Mouse (Mus musculus) left cerebral cortex, adult 2 months (tissue): ENCODE results near the gene C1qtnf7. TPM values are rescaled to one million over a fixed set of nuclear protein-coding genes. Genes with fewer than 3 reads are reported as not detected.

Source experiments
- DNase-seq, 2 experiments: peaks; one replicate each; pipeline ENCODE4 v3.0.0; 2021 to 2022; ENCODE audit warnings: low spot score in 2 of 2, mixed read lengths in 1 of 2; ENCODE audit errors: extremely low spot score in 1 of 2
- H3K27ac ChIP-seq: fragments of 200-600 bp; 2 replicates; pipeline ENCODE4 v1.8.1; 2022
- H3K4me3 ChIP-seq: fragments of 200-600 bp; 2 replicates; pipeline ENCODE4 v1.8.1; 2022
- CTCF ChIP-seq: fragments of 200-600 bp; IDR thresholded peaks from 2 replicates; pipeline ENCODE4 v1.8.1; 2022; ENCODE audit warnings: antibody characterized with exemption, mild to moderate bottlenecking, moderate library complexity
- intact Hi-C: fragments of 180-260 bp; cut with DNase I; formaldehyde crosslinking; loops from one replicate; pipeline ENCODE4 v1.15.1; 2025
- long read RNA-seq, 2 experiments: library from polyadenylated mRNA; stranded (forward); transcript quantifications; one replicate each; pipeline ENCODE4 v2.0.0; 2021; ENCODE audit warnings: borderline mapping rate in 2 of 2
- total RNA-seq, 2 experiments: library from RNA; stranded (reverse); gene quantifications; 2 replicates each; pipeline ENCODE4 v1.2.3; 2021

C1qtnf7 gene
- 1 to 10 TPM; 1.6 to 1.9 TPM for total RNA-seq
- long read RNA-seq, experiment 1, partial matches to known transcripts = 0 of 1 reads
- long read RNA-seq, experiment 1, other reads (novel, unspliced or antisense) = 0 of 1 reads
- long read RNA-seq, experiment 2 = 0 reads

DNA sequence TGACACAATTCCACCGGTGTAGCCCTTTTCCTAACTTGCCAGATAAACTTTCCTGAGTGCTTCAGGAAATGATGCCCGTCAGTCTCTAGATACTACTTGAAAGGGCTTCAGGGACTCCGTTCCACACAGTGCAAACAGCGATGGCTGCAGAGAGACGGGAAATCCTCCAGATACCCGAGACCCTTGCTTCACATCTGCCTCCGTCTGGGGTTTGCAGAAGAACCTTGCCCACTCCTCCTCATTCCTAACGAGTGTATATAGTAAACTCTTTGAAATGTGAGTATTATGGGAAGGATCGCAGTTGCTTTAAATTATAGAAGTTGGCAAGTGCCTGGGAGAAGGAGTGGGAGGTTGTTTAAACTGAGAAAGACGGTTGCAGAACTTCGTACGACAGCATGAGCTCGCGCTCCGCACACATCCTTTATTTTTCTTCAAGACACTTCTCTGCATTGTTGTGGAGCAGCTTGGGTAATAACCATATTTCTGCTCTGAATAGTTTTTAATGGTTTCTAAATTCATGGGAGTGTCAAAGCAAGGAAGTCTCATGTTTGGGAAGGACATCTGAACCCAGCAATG, at the start of gene C1qtnf7:
TSS of gene C1qtnf7 (plus strand) at position 138 of the 576 bp plus-strand sequence.
- intact Hi-C loops = no loop called here
- 0 out of 2 replicates have a peak within 1 kb of the TSS, but pooled peaks have one; percentile 3 for H3K4me3 ChIP-seq
- TF ChIP-seq CTCF = no peak
- H3K27ac ChIP-seq = no peak within 1 kb of the TSS
- no peak for DNase-seq

DNA sequence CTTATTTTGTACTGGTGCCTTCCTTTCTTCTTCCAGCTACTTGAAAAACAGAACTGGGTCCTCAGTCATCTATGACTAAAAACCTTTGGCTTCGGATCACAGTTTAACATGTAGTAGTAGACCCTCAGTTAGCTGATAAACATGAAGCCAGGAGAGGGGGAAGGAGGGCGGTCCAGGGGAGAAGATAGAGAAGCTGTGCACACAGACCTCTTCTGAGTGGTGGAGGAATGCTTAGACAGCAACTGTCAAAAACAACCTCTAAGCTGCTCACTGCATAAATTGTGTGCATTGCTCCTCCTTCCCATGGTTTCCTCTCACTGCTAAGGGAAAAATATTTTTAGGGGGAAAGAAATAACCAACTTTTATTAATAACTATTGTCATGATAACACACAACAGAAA, 48.6 kb upstream of the C1qtnf7 start:
- intact Hi-C loops = no loop called here
- no peak for DNase-seq
- no peak overlapping the region for H3K27ac ChIP-seq
- no peak for TF ChIP-seq CTCF
- no peak overlapping the region for H3K4me3 ChIP-seq

DNA sequence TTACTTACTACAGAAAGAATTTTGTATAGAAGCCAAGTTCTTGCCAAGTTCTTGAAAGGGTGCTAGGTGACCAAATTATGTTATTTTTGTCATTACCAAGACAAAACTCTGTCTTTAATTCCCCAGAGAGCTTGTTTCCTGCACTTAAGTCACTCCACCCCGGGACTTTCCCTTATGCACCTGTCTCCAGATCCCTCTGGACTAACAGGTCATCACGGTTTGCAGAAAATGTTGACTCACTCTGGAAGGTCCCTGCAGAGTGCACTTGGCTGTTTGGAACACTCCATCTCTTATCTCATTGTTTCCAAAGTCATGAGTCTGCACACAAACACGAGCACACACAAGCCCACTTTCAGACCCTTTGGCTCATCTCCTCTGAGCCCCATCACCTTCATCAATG, 48.1 kb upstream of the C1qtnf7 start:
- intact Hi-C loops = no loop called here
- no peak overlapping the region for H3K27ac ChIP-seq
- no peak for DNase-seq
- H3K4me3 ChIP-seq = no peak overlapping the region
- TF ChIP-seq CTCF = no peak

DNA sequence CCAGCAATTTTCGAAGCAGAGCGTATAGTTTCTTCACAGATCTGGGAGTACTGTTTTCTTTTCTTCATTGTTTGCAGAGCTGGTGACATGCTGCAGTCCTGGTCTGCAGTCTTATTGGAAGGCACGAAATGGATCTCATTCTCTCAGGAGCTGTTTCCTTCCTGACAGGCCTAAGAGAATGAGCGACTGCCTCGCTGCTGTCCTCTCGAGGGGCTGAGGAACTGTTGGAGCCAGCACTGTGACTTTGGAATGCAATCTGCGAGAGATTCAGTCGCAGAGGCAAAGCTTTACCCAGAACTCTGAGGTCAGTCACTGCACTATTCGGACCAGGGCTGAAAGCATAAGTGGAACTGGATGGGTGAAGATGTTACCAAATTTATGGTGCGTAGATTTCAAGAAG, 46.4 kb upstream of the C1qtnf7 start:
- DNase-seq = no peak
- H3K4me3 ChIP-seq = no peak overlapping the region
- TF ChIP-seq CTCF = no peak
- no peak overlapping the region for H3K27ac ChIP-seq
- intact Hi-C loops = no loop called here

DNA sequence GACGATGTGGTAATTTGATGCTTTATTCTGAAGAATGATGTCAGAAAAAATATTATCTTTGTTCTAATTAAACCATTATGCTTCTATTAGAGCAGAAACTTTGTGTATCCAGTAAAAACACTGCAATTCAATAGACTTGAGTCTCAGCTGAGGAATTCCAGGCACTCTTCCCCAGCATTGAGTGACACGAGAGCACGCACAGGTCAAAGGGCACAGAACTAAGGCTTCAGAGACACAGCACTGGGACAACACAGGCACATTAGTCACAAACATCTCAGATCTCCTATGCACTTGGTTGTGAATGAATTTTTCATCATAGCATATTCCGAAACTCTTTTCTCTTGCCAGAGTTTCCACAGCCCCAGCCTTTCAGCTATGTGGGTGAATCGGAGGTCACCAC, 37.4 kb upstream of the C1qtnf7 start:
- Histone ChIP-seq H3K4me3 (no peak overlapping the region), H3K27ac (no peak overlapping the region)
- TF ChIP-seq CTCF = no peak
- DNase-seq = no peak
- intact Hi-C loops = no loop called here

DNA sequence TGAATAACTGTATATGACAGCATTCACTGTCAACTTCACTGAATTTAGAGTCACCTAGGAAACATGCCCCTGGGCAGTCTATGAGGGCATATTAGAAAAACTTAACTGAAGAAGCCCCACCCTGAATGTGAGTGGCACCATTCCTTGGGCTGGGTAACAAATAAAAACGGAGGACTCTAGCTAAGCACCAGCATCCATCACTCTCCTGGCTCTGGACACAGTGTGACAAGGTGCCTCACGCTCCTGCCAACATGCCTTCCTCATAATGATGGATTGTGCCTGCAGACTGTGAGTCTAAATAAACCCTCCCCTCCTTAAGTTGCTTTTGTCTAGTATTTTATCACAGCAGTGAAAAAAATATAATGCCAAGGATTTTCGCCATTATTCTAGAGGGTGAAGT, 35.3 kb upstream of the C1qtnf7 start:
- Histone ChIP-seq H3K27ac (no peak overlapping the region), H3K4me3 (no peak overlapping the region)
- DNase-seq = no peak
- TF ChIP-seq CTCF = no peak
- intact Hi-C loops = no loop called here

DNA sequence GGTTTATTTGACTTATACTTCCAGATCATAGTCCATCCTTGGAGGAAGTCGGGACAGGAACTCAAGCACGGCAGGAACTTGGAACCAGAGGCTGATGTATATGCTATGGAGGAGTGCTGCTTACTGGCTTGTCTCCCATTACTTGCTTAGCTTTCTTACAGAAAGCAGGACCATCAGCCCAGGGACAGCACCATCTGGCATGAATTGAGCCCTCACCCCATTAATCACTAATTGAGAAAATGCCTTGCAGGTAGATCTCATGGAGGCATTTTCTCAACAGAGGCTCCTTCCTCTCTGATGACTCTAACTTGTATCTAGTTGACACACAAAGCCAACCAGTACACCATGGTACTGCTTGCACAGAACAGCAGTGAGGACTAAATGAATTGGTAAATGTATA, 34.6 kb upstream of the C1qtnf7 start:
- Histone ChIP-seq H3K27ac (no peak overlapping the region), H3K4me3 (no peak overlapping the region)
- no peak for DNase-seq
- intact Hi-C loops = no loop called here
- TF ChIP-seq CTCF = no peak

DNA sequence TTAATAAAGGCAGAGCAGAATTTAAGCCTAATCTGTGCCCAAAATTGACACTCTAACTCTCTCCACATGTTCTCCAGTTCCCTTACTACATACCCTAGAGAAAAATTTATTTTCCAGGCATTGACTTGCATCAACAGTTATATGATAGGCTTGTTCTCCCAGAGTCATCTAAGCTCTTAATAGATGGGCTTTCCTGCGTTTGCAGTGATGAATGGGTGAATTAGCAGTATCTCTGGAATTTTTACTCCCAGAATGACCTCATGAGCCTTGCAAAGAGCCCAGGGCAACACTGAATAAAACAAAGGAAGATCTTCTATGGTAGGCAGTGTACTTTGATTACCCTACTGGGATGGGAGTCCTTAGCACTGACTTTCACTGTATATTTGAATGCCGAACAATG, 33.5 kb upstream of the C1qtnf7 start:
- no peak overlapping the region for H3K4me3 ChIP-seq
- intact Hi-C loops = no loop called here
- H3K27ac ChIP-seq = no peak overlapping the region
- TF ChIP-seq CTCF = no peak
- DNase-seq = no peak

DNA sequence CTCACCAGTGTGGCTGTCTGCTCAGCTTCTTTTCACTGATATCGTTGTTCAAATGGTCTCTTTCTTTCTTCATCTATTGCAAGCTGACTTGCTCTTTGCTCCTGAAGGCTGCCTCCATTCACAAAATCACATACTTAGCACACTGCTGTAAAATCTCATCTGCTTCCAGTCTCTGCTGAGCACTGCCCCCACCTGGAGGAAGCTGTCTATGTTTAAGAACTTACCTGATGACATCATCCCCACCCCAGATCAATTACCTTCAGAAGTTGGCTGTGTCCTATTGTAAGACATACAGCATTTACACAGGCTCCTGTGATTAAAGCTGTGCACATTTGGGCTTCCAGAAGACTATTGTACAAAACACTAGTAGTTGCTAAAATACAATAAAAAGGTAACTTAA, 13.5 kb upstream of the C1qtnf7 start:
- no peak for DNase-seq
- Histone ChIP-seq H3K4me3 (no peak overlapping the region), H3K27ac (no peak overlapping the region)
- intact Hi-C loops = no loop called here
- no peak for TF ChIP-seq CTCF

DNA sequence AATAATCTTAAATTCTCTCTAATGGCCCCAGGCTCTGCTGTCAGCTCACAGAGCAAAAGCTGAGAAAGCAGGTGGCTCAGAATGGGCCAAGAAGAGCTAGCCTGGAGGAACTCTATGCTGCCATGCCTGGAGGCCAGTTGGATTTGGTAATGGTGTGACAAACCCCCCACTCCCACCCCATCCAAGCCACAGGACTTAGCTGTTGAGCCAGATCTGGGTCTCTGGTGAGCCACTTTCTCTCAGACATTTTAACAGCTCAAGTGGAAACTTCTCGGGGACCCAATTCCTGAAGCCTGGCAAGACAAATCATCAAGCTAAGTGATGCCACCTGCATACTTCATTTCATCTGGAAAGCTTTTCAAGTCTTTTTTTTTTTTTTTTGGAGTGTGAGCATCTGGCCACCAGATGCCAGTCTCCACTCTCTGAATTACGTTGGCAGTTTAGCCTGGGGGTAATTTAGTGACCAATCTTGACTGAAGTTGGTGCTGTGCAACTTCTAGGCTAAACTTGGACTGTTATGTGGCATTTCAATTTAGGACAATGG, 11.0 kb upstream of the C1qtnf7 start:
- no peak; the same call in 1 of the 2 replicates for TF ChIP-seq CTCF
- Histone ChIP-seq H3K27ac (no peak overlapping the region), H3K4me3 (no peak overlapping the region)
- no peak for DNase-seq
- intact Hi-C loops = no loop called here

DNA sequence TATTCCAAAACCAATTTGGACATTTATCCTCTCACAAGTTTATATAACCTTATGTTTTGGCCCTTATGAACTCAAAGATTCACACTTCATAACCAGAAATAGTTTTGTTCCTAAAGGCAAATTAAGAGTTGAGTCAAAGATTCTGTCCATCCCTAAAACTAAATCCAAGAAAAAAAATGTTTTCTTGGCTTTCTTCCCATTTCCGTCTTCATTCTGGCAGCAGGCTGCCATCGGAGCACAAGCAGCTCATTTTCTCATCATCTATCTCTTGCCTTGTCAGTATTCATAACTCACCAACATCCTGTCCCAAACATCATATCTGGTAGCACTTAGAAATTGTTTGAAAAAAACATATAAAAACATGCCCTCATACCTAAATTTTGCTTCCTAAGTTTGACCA, 6.9 kb upstream of the C1qtnf7 start:
- intact Hi-C loops = no loop called here
- Histone ChIP-seq H3K27ac (no peak overlapping the region), H3K4me3 (no peak overlapping the region)
- DNase-seq = no peak
- no peak for TF ChIP-seq CTCF

DNA sequence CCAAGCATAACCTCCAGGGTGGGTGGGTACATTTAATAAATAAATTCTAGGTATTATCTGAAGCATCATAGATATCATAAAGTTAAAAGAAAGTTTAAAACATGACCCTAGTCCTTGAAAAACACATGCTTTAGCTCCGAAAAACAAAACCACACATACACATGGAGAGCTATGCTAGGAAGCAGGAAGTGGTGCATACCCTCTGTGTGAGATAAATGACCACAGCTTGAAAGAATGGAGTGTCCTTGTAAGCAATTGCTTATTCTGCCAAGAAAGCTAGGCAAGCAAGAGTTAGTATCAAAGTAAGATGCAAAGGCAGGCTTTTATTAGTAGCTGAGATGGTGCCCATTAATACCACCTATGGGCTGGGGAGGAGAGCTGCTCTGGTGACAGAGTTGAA, 6.4 kb upstream of the C1qtnf7 start:
- DNase-seq = no peak
- no peak for TF ChIP-seq CTCF
- intact Hi-C loops = no loop called here
- Histone ChIP-seq H3K4me3 (no peak overlapping the region), H3K27ac (no peak overlapping the region)

DNA sequence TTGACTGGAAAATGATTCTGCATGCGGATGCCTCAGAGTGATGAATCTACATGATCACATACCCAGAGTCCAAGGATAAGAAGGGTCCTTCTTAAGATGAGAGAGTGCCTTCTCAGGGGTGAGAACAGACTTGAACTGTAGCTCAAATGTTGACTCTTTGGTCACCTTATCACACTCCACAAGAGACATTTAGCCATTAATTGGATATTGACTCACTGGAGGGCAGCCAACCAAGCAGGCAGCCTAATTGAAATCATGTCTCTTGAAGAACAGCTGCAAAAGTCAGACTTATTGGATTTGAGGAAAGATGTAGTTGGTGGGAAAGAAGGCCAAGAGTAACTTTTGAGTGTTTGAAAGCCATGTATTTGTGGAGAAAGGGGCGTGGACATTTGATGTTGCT, 4.2 kb upstream of the C1qtnf7 start:
- DNase-seq = no peak
- Histone ChIP-seq H3K27ac (no peak overlapping the region), H3K4me3 (no peak overlapping the region)
- intact Hi-C loops = no loop called here
- no peak for TF ChIP-seq CTCF
